Mouse (Mus musculus): ENCODE results near the gene Map3k20.

- TF ChIP-seq CTCF (conservative IDR thresholded peaks at IDR 0.05; ENCODE audit: low read length) (no peak), NANOG (IDR thresholded peaks at IDR 0.05; ENCODE audit: borderline replicate concordance, low read length) (no peak), POU5F1 (IDR thresholded peaks at IDR 0.05; ENCODE audit: borderline replicate concordance, low read length) (no peak)
Measured at GRCm38 (mm10) chr2:72464376-72465014, 179.1 kb downstream of the Map3k20 start.
